Mouse (Mus musculus): ENCODE measurements around the gene Inka1.

- TF ChIP-seq POLR2A (IDR thresholded peaks at IDR 0.05; ENCODE audit: low read depth, low read length), result no peak
- no peak for TF ChIP-seq CTCF (IDR thresholded peaks at IDR 0.05; ENCODE audit: borderline replicate concordance, insufficient read depth, low read length)
Observed at GRCm38 (mm10) chr9:107962916-107963315, 22.8 kb downstream of the Inka1 start.

Data from embryonic fibroblast, embryonic 13.5 days (primary cell).